Mouse (Mus musculus) E14TG2a.4 (cell line): ENCODE measurements at regions not wholly inside any gene's neighbourhood (a gene's known extent, or its start where the extent isn't known, plus 50 kb on each side); places are given as distances from the start of the nearest gene placed in this dataset.

Source experiments
- CTCF ChIP-seq: conservative IDR thresholded peaks from 2 replicates; pipeline ENCODE4 v1.5.1; 2014; ENCODE audit warnings: low read length
- NANOG ChIP-seq: IDR thresholded peaks from 2 replicates; pipeline ENCODE4 v1.6.1; 2014; ENCODE audit warnings: borderline replicate concordance, low read length, mixed read lengths
- POU5F1 ChIP-seq: IDR thresholded peaks from 2 replicates; pipeline ENCODE4 v1.6.1; 2014; ENCODE audit warnings: low read length, borderline replicate concordance

GRCm38 (mm10) chr6:100954563-100954962 is 121.1 kb downstream of the Ppp4r2 start:
- TF ChIP-seq CTCF (no peak), POU5F1 (no peak), NANOG (no peak)
